Mouse (Mus musculus): ENCODE data around the gene Zfp955a. TPM values are rescaled to one million over a fixed set of nuclear protein-coding genes. Genes with fewer than 3 reads are reported as not detected.

The Zfp955a gene
- polyA plus RNA-seq, 1 experiment from 2014 or later: 4.3 TPM

Other genes starting within 250 kb of the Zfp955a start
- gene Zfp763, start 221.7 kb downstream of the Zfp955a start, polyA plus RNA-seq (2015; fragmentation: Nextera tagmentation; extraction: Ambion mirVana): 2.2 and 2.3 TPM in 2 replicates
- gene 4921501E09Rik, start 187.1 kb downstream of the Zfp955a start, polyA plus RNA-seq (2015; fragmentation: Nextera tagmentation; extraction: Ambion mirVana): not detected in 2 replicates
- 1.1 and 1.2 TPM in 2 replicates for gene Zfp563, start 165.8 kb downstream of the Zfp955a start, polyA plus RNA-seq (2015; fragmentation: Nextera tagmentation; extraction: Ambion mirVana)
- not detected in 2 replicates for gene Morc2b, start 115.5 kb downstream of the Zfp955a start, polyA plus RNA-seq (2015; fragmentation: Nextera tagmentation; extraction: Ambion mirVana)
- gene Olfr55, start 86.7 kb downstream of the Zfp955a start, polyA plus RNA-seq (2015; fragmentation: Nextera tagmentation; extraction: Ambion mirVana): not detected in 2 replicates
- gene Olfr239, start 63.8 kb downstream of the Zfp955a start, polyA plus RNA-seq (2015; fragmentation: Nextera tagmentation; extraction: Ambion mirVana): not detected in 2 replicates
- not detected in 2 replicates for gene Olfr1564, start 33.5 kb downstream of the Zfp955a start, polyA plus RNA-seq (2015; fragmentation: Nextera tagmentation; extraction: Ambion mirVana)
- gene Olfr63, start 9.5 kb upstream of the Zfp955a start, polyA plus RNA-seq (2015; fragmentation: Nextera tagmentation; extraction: Ambion mirVana): 0.02 TPM in 1 of 2 replicates, not detected in the other
- 2.2 and 2.3 TPM in 2 replicates for gene Zfp955b, start 34.4 kb upstream of the Zfp955a start, polyA plus RNA-seq (2015; fragmentation: Nextera tagmentation; extraction: Ambion mirVana)
- gene Zfp81, start 103.7 kb upstream of the Zfp955a start, polyA plus RNA-seq (2015; fragmentation: Nextera tagmentation; extraction: Ambion mirVana): 2.6 TPM in 2 replicates
- 5.9 and 6.4 TPM in 2 replicates for gene Zfp101, start 139.5 kb upstream of the Zfp955a start, polyA plus RNA-seq (2015; fragmentation: Nextera tagmentation; extraction: Ambion mirVana)
- not detected in 2 replicates for gene Actl9, start 177.8 kb upstream of the Zfp955a start, polyA plus RNA-seq (2015; fragmentation: Nextera tagmentation; extraction: Ambion mirVana)